Mouse (Mus musculus): ENCODE data around the gene Nop16. TPM values are rescaled to one million over a fixed set of nuclear protein-coding genes. Genes with fewer than 3 reads are reported as not detected.
"Not testable (repeated sequence)": the region's sequence is repeated elsewhere in the genome, so short reads cannot be mapped to it uniquely, and the experiment has no call there.

Nop16 gene
- polyA plus RNA-seq (2015; fragmentation: Nextera tagmentation; extraction: Ambion mirVana): 85.9 and 88.2 TPM in 2 replicates

- Histone ChIP-seq H3K4me1 (0 out of 2 replicates have a peak, but pooled peaks cover 6% of the 10 kb centered on the region), H3K27ac (peak within 1 kb of the TSS; percentile 89), H3K36me3 (peaks cover 12% of the 10 kb centered on the region; the same call in 1 of the 2 replicates), H3K9ac (peak within 1 kb of the TSS; percentile 84), H3K27me3 (replicated peaks) (no peaks in the 10 kb centered on the region), H3K9me3 (no peaks in the 10 kb centered on the region), H3K4me2 (peak within 1 kb of the TSS; percentile 77), H3K4me3 (replicated peaks) (peak within 1 kb of the TSS; percentile 87)
- ATAC-seq (ENCODE audit: insufficient read depth, low FRiP score, low read depth): peak; percentile 97
- under 1% methylated on average over 51 of the region's 51 CpGs for WGBS
These were observed at the start of gene Nop16, which contains the start of gene Higd2a for GRCm38 (mm10) chr13:54589996-54590951. Gene Nop16 (minus strand): TSS chr13:54590090. Gene Higd2a (plus strand): TSS chr13:54590207.

- WGBS: 90% methylated on average over 3 of the region's 3 CpGs
- H3K36me3 ChIP-seq: peaks cover 7% of the 10 kb centered on the region; the same call in 1 of the 2 replicates
- ATAC-seq (ENCODE audit: insufficient read depth, low FRiP score, low read depth): no peak
- no peak overlapping the region for H3K27ac ChIP-seq
- H3K27me3 ChIP-seq (replicated peaks): no peaks in the 10 kb centered on the region
- H3K4me3 ChIP-seq (replicated peaks): no peak overlapping the region
- H3K9ac ChIP-seq: no peak overlapping the region
- no peak overlapping the region for H3K4me2 ChIP-seq
- no peaks in the 10 kb centered on the region for H3K9me3 ChIP-seq
- H3K4me1 ChIP-seq: no peaks in the 10 kb centered on the region
These were observed 45.1 kb upstream of the Nop16 start for GRCm38 (mm10) chr13:54635011-54635410.

- Histone ChIP-seq H3K4me1 (no peaks in the 10 kb centered on the region), H3K9ac (no peak overlapping the region), H3K27me3 (replicated peaks) (no peaks in the 10 kb centered on the region), H3K4me3 (replicated peaks) (no peak overlapping the region), H3K4me2 (no peak overlapping the region), H3K9me3 (no peaks in the 10 kb centered on the region), H3K36me3 (0 out of 2 replicates have a peak, but pooled peaks cover 3% of the 10 kb centered on the region), H3K27ac (no peak overlapping the region)
- 40% methylated on average over 3 of the region's 3 CpGs for WGBS
- ATAC-seq (ENCODE audit: insufficient read depth, low FRiP score, low read depth): no peak
These were observed 42.9 kb upstream of the Nop16 start for GRCm38 (mm10) chr13:54632731-54633277.

GRCm38 (mm10) chr13:54629128-54629527 lies 39.2 kb upstream of the Nop16 start:
- Histone ChIP-seq H3K36me3 (0 out of 2 replicates have a peak, but pooled peaks cover 3% of the 10 kb centered on the region), H3K9ac (no peak overlapping the region), H3K4me3 (replicated peaks) (no peak overlapping the region), H3K9me3 (no peaks in the 10 kb centered on the region), H3K4me2 (no peak overlapping the region), H3K27ac (no peak overlapping the region; the same call in 1 of the 2 replicates), H3K27me3 (replicated peaks) (no peaks in the 10 kb centered on the region), H3K4me1 (0 out of 2 replicates have a peak, but pooled peaks cover 6% of the 10 kb centered on the region)
- ATAC-seq (ENCODE audit: insufficient read depth, low FRiP score, low read depth): no peak
- WGBS: 77% methylated on average over 4 of the region's 4 CpGs

GRCm38 (mm10) chr13:54621960-54622521 lies 32.2 kb upstream of the Nop16 start:
- peaks cover 15% of the 10 kb centered on the region; the same call in 1 of the 2 replicates for H3K4me1 ChIP-seq
- H3K4me2 ChIP-seq: peak overlapping the region; percentile 85
- peak overlapping the region; percentile 79 for H3K27ac ChIP-seq
- H3K4me3 ChIP-seq (replicated peaks): peak overlapping the region; percentile 97
- peak overlapping the region; percentile 96 for H3K9ac ChIP-seq
- no peaks in the 10 kb centered on the region for H3K27me3 ChIP-seq (replicated peaks)
- peak; percentile 53 for ATAC-seq (ENCODE audit: insufficient read depth, low FRiP score, low read depth)
- WGBS: under 1% methylated on average over 27 of the region's 27 CpGs
- H3K36me3 ChIP-seq: no peaks in the 10 kb centered on the region
- no peaks in the 10 kb centered on the region for H3K9me3 ChIP-seq

- Histone ChIP-seq H3K9ac (peak within 1 kb of the TSS; percentile 96), H3K27me3 (replicated peaks) (no peaks in the 10 kb centered on the region), H3K36me3 (no peaks in the 10 kb centered on the region), H3K27ac (peak within 1 kb of the TSS; percentile 79), H3K4me1 (peaks cover 15% of the 10 kb centered on the region; the same call in 1 of the 2 replicates), H3K9me3 (no peaks in the 10 kb centered on the region), H3K4me3 (replicated peaks) (peak within 1 kb of the TSS; percentile 97), H3K4me2 (peak within 1 kb of the TSS; percentile 85)
- ATAC-seq (ENCODE audit: insufficient read depth, low FRiP score, low read depth): peak; percentile 97
- WGBS: 10% methylated on average over 44 of the region's 44 CpGs
These were observed 31.5 kb upstream of the Nop16 start, which contains the start of gene Faf2 for GRCm38 (mm10) chr13:54621155-54621932. Gene Faf2 (plus strand): TSS chr13:54621784.

- no peak overlapping the region for H3K4me2 ChIP-seq
- H3K9me3 ChIP-seq: no peaks in the 10 kb centered on the region
- no peaks in the 10 kb centered on the region for H3K27me3 ChIP-seq (replicated peaks)
- no peaks in the 10 kb centered on the region for H3K4me1 ChIP-seq
- no peaks in the 10 kb centered on the region for H3K36me3 ChIP-seq
- H3K4me3 ChIP-seq (replicated peaks): no peak overlapping the region
- no peak overlapping the region for H3K27ac ChIP-seq
- 66% methylated on average over 6 of the region's 6 CpGs for WGBS
- no peak overlapping the region for H3K9ac ChIP-seq
- ATAC-seq (ENCODE audit: insufficient read depth, low FRiP score, low read depth): no peak
These were observed 27.1 kb upstream of the Nop16 start for GRCm38 (mm10) chr13:54616998-54617397.

GRCm38 (mm10) chr13:54616307-54616706 lies 26.4 kb upstream of the Nop16 start:
- no peaks in the 10 kb centered on the region for H3K36me3 ChIP-seq
- H3K4me3 ChIP-seq (replicated peaks): no peak overlapping the region
- H3K27me3 ChIP-seq (replicated peaks): no peaks in the 10 kb centered on the region
- no peak overlapping the region for H3K27ac ChIP-seq
- no peak for ATAC-seq (ENCODE audit: insufficient read depth, low FRiP score, low read depth)
- no peaks in the 10 kb centered on the region for H3K9me3 ChIP-seq
- 77% methylated on average over 8 of the region's 8 CpGs for WGBS
- no peak overlapping the region for H3K9ac ChIP-seq
- H3K4me2 ChIP-seq: no peak overlapping the region
- H3K4me1 ChIP-seq: no peaks in the 10 kb centered on the region

GRCm38 (mm10) chr13:54613141-54613540 lies 23.3 kb upstream of the Nop16 start:
- H3K36me3 ChIP-seq; H3K4me3 ChIP-seq (replicated peaks); H3K9me3 ChIP-seq; H3K9ac ChIP-seq; ATAC-seq (ENCODE audit: insufficient read depth, low FRiP score, low read depth); H3K27me3 ChIP-seq (replicated peaks); H3K27ac ChIP-seq; H3K4me2 ChIP-seq: not testable (repeated sequence)
- peaks cover 14% of the 10 kb centered on the region; the same call in 1 of the 2 replicates for H3K4me1 ChIP-seq
- 80% methylated on average over 8 of the region's 8 CpGs for WGBS

- peak within 1 kb of the TSS; percentile 95 for H3K4me2 ChIP-seq
- H3K27me3 ChIP-seq (replicated peaks): no peaks in the 10 kb centered on the region
- H3K27ac ChIP-seq: peak within 1 kb of the TSS; percentile 64
- H3K9ac ChIP-seq: peak within 1 kb of the TSS; percentile 73
- no peaks in the 10 kb centered on the region for H3K36me3 ChIP-seq
- H3K4me1 ChIP-seq: peaks cover 14% of the 10 kb centered on the region; the same call in 1 of the 2 replicates
- under 1% methylated on average over 65 of the region's 66 CpGs for WGBS
- H3K9me3 ChIP-seq: no peaks in the 10 kb centered on the region
- ATAC-seq (ENCODE audit: insufficient read depth, low FRiP score, low read depth): peak; percentile 73; the same call in 1 of the 2 replicates
- peak within 1 kb of the TSS; percentile 78 for H3K4me3 ChIP-seq (replicated peaks)
These were observed 21.3 kb upstream of the Nop16 start, which contains the start of gene Cltb for GRCm38 (mm10) chr13:54610972-54611754. Gene Cltb (minus strand): TSS chr13:54611344.

Data from stomach, embryonic 15.5 days (tissue).